Mouse (Mus musculus) CD8-positive naive resting alpha-beta T cell, adult 2 months (primary cell): ENCODE measurements at regions not wholly inside any gene's neighbourhood (a gene's known extent, or its start where the extent isn't known, plus 50 kb on each side); places are given as distances from the start of the nearest gene placed in this dataset.

Experiments
- DNase-seq, 2 experiments: peaks; one replicate each; pipeline ENCODE4 v3.0.0; 2022; ENCODE audit warnings: low read depth in 2 of 2, low spot score in 2 of 2

DNA sequence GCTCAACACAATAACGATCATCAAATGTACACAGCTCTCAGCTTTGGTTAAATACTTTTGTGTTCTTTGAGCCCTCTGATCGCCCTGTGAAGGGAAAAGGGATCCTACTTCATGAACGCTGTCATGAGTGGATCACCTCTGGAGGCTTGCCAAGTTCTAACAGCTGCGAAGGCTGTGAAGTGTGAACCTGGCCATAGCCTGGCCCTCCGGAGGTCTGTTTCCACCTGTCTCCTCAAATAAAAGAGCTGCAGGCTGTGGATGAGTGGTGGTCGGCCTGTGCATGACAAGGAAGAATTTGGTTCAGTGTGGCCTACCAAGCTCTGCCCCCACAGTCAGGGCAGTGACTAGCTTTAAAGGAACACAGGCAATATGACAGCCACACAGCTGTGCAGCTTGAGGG lies 122.0 kb downstream of the Gm12728 start:
- no peak for DNase-seq

DNA sequence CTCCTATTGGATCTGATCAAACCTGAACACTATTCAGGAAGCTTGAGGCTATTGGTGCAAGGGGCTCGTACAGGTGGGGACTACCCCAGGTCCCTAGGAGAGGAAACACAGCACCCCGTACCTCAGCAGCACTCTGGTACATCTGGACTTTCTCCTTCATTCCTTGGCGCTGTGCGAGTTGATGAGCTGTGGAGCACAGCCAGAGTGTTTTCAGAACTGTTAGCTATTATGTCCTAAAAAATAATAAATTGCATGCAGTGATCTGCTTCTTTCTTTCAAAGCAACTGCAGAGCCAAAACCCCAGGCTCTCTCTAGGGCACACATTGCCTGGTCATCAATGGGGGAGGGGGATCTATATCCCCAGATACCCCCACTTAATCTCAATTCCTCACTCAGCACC lies 122.6 kb downstream of the Gm12728 start:
- DNase-seq = no peak

DNA sequence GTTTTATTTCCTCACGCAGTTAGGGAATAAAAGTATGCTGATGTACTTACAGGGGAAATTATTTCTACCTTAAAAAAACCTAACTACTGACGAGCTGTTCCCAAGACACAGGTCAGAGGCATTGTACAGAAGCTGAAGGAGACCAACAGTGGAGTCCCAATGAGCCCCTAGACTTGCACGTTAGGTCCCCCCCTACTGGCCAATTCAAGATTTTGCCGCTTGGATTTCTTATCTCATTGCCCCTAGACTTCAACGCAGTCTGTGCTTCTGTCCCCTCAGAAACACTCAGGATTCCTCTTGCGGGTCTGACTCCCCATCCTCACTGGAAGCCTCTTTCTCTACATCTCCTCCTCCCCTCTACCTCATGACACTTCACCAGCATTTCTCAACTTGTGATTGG lies 125.3 kb downstream of the Gm12728 start:
- DNase-seq = no peak

DNA sequence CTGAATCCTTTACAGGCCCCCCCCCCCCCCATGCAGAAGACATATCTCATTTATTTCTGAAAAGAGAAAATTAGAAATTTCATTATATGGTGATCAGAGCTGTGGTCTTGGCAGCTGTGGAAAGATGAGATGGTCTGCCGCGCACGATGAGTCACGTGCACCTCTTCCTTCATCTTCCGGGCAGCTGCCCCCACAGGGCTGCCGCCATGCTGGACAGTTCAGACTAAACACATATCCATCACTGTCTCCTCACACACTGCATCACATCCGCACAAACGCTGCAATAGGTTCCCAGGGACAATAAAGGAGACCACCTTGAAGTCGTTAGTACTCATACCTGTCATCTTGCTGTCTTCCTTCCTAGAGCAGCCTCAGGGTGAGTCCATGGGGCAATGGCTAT lies 126.6 kb downstream of the Gm12728 start:
- no peak for DNase-seq

DNA sequence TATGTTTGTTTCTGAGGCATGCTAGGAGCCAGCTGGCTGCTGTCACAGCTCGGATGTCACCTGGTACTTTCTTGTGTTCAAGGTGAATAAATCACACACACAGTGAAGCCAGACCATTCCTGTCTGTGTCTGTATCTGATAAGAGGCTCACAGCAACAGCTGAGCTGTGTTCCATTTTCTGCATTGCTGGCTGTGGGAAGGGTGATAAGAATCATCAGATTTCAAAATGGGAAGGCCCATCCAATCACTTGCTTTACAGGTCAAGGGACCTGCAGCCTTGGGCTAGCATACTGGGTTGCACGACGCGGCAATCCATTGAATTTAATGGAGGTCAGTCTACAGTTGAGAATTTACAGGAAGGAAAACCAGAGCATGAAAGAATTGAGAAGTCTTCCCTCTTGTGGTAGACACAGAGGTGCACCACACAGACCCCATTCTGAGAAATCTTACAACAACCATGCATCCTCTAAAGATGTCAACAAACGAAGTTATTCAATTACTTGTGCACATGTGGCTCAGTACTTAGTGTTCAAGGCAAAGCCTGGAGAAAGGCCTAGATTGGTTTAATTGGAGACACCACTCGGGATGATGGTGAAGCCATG lies 135.2 kb downstream of the Gm12728 start:
- no peak for DNase-seq

DNA sequence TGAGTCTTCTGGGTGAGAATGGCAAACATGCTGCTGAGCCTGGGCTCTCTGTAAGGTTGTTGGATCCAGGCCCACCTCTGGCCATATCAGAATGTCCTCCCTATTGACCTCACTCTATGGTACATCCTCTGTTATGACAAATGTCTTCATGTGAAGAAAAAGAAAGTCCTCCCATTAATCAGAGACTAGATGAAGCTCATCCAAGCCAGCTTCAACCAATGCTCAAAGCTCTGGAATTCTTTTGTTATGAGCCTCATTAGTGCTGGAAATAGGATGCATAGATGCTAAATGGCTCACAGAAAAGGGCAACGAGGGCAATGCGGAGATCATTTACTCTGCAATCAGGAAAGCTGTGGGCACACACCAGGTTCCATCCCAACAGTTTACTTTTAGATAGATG lies 135.8 kb downstream of the Gm12728 start:
- no peak for DNase-seq

DNA sequence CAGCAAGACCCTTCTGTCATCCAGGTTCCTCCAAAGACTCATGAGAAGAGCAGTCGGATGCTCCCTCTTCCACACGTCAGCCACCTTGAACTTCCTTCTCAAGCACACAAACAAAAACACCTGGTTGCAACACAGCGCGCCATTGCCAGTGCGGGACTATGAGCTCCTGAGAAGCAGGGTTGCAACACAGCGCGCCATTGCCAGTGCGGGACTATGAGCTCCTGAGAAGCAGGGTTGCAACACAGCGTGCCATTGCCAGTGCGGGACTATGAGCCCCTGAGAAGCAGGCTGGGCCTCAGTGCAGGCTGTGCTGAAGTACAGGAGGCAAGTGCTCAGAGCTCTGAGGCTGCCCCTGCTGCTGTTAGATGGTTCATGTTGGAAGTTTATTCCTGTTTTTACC lies 140.0 kb downstream of the Gm12728 start:
- no peak for DNase-seq

DNA sequence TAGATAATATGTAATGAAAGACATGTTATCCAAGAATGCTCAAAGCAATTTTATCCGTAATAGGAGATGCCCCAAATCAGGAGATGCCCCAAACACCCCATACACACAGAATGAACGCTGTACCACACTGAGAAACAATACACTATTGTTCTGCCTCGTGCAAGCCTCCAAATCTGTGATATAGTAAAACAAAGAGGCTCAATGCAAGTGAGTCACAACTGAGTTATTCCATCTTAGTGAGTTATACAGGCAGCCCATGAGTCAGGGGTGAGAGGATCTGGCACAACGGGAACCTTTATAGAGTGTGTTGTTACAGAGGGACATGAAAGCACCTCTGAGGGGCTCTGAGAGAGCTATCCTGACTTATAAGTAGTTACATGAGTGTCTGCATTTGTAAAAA lies 145.3 kb downstream of the Gm12728 start:
- DNase-seq = no peak

DNA sequence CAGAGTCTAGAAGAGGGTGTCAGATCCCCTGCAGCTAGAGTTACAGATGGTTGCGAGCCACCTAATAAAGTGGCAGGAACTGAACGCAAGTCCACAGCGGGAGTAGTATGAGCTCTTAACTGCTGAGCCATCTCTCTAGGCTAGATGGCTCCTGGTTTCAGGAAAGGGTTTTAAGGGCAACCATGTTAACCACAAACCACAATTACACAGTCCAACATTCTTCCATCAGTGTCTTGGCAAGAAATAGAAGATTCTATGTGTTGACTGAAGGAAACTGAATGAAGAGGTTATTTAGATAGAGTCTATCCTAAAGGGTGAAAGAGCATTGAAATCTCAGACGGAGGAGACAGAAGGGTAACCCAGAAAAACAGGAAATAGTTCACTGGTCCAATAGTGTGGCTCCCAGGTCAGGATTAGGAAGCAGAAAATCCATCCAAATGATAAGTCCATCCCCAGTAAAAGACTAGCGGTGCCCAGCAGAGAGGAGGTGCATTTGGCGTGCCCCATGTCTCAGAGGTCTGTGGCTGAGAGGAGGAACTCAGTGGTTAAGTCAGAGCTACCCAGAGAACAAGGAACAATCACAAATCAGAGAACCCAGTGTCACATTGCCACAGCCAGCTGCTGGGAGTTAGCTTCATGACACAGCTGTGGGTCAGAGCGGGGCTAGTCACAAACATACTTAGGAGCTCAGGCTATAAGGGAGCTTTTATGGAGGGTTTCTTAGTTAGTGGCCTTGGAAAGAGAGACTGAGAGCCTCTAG lies 147.3 kb downstream of the Gm12728 start:
- no peak for DNase-seq

DNA sequence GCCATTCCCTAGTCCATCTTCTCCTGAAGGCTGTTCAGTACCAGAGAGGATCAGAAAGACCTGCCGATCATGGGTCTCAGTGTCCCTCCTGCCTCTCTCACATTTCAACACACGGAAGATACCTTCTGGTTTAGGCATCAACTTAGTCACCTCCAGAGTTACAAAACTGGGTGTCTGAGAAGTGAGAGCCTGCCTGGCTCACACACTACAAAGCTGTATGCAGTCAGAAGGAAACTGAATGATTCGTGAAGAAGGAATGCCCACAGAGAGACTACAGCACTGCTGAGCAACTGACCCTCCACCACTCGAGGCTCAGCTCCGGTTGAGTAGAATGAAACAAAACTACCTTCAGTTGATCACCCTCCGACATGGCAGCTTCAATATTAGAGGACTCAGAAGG lies 147.9 kb downstream of the Gm12728 start:
- DNase-seq = no peak

DNA sequence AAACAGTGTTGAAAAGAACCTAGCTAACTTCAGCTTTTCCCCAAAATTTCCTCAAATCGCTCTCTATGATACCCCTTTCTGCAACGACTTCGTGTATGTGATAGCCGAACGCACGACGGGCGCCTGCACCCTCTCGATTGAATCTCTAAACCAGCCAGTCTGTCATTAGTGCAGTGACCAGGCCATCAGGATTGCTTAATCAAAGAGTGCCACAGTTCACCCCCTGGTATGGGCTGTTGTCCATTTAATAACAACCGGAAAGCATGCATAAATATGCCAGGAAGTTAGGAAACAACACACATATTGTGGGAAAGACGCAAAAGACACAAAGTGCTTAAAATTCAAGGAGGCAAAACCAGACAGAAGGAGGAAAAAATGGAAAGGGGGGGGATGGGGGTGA lies 149.2 kb downstream of the Gm12728 start:
- no peak for DNase-seq

DNA sequence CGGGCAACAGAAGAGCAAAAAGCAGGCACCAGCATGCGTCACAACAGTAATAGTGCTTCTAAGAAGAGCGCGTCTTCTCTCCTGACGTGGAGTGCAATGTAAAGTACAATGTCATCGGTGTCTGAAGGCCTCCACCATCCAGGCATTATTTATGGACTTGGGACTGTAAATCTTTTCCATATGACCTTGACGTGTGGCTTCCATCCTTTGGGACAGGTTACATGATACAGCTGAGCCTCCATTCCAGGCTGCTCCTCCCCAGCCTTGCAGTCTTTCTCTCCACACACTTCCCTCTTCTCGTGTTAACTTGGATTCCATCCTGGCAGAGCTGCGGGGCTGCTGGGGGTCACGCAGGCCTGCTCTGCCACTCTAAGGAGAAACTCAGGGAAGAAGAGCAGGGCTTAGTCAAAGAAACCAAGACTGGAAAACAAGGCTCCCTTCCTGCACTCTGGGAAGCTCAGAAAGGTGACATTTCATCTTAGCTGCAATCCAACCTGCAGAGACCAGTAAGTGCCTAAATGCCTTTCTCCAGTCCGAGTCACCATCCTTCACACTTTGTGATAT lies 150.0 kb downstream of the Gm12728 start:
- no peak for DNase-seq

DNA sequence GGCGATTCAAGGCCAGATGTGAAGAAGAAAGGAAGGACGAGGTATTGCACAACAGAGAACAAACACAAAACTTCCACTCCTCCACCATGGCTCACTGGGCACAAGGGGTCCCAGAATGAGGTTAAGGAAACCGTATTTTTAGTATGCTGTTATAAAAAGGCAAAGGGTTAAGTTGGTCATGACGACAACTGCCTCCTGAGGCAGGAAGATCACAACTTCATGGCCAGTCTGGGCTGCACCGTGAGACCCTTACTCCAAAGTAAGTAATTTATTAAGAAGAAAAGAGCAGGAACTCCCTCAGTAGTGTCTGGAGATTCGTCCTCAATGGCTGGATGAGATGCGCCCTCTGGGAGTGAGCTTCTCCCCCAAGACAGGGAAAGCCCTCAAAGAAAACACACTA lies 151.2 kb downstream of the Gm12728 start:
- no peak for DNase-seq

DNA sequence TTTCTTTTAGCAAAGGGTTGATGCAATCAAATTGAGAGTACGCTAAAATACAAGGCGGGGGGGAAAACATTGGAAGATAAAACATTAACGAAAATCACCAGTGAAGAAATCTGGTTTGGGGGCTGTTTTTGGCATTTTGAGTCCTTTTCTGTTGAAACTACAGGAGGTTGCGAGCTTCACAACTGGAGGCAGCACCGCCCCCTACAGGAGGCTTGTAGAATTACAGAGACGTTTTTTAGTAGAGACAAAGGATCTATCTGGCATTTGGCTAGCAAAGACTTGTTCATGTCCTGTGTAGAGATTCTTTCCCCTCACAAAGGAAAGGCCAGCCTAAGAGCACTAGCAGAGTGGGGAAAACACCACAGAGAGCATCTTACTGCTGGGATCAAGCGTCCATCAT lies 152.1 kb downstream of the Gm12728 start:
- DNase-seq = no peak

DNA sequence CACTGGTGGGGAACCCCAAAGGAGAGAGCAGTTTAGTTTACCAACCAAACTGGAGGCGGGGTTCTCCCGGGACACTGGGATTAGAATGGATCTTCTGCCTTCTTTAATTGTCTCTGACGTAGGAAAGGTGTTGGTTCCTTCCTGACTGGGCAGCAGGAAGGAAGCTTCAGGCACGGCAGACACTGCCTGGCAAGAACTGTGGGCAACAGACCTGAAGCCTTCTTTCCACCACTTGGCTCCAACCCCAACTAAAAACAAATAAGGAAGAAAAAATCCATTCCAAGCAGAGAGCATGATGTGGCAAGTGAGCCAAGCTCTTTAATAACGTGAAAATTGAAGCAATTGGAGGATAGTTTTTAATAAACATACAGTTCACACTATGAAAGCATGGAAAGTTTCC lies 155.3 kb downstream of the Gm12728 start:
- no peak for DNase-seq

DNA sequence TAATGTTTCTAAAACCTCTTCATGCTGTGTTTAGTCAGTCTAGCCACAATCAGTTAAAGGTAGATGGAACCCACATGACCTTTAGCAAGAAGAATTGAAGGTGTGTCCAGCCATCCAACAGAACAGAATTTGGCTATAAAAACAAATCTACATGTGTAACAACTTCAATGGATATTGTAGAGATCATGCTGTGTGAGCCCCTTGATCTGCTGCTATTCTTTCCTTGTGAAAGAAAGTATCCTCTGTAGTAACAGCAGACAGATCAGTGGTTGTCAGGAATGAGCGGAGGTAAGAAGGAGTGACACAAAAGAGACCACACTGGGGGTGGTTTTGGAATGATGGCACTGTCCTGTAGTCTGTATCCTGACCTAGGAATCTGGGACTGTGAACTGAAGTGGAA lies 156.3 kb downstream of the Gm12728 start:
- no peak for DNase-seq

DNA sequence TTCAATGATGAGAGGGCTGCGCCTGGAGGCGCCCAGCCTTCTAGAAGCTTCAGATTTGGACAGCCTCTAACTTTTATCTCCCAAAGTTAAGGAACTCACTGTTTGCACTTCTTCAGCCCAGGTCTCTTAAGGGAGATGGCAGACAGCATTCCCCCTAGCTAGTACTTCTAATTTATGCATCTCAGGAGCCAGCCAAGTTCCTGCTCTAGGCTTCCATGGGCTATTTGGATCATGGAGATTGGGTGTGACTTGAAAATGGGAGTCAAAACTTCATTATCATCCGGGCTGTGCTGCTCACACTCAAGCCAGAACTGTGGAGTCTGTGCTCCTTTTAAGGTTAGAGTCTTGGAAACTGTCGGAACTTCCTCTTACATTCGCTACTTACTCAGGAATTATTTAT lies 158.7 kb downstream of the Gm12728 start:
- no peak for DNase-seq

DNA sequence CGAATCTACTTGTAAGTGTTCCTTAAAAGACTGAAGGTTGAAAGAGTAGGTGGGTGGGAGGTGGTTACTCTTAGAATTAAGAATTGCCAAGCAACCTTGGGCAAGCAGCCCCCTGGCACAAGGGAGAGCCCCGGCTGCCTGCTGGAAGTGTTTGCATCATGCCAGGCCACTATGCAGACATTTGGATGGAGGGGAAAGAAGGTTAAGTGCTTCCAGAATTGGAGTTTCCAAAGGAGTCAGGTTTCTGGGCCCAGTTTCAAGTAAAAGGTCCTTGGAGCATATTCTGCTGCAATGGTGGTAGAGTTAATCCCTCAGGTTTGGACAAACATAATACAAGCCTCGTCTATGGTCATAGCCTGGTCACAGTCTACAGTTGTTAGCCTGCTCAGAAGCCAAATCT lies 162.7 kb downstream of the Gm12728 start:
- DNase-seq = no peak

DNA sequence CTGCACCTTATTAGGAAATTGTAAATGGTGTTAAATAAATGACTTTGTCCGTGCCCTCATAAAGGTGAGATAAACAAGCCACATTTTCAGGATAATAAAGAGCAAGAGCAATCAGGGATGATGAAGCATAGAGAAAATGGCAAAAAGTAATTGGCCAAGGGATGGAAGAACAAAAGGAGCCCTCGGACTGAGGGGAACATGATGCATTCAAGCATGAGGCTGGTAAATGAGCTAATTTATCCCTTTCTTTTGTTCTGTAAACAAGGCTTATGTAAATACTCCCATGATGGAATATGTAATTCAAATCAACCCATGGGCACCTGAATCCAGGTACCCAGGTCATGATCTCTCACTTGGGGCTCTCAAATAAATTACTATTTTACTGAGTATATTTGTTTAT lies 166.8 kb downstream of the Gm12728 start:
- DNase-seq = no peak

DNA sequence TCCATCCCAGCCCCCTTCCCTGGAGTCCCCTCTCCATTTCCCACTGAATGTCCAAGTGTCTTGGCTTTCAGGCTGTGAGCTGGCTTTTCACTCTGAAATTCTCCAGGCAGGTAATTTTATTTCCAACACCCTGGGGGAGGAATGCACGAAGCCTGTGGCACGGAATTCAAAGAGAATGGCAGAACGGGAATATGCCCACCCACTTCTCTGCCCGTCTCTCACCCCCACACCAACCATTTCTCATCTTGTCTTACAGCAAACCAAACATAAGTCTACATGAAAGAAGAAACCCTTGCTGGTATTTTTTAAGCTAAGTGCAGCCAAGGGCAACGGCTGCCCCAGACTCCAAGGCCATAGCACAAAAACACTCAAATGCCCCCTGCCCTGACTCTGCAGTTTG lies 168.7 kb downstream of the Gm12728 start:
- DNase-seq = no peak

DNA sequence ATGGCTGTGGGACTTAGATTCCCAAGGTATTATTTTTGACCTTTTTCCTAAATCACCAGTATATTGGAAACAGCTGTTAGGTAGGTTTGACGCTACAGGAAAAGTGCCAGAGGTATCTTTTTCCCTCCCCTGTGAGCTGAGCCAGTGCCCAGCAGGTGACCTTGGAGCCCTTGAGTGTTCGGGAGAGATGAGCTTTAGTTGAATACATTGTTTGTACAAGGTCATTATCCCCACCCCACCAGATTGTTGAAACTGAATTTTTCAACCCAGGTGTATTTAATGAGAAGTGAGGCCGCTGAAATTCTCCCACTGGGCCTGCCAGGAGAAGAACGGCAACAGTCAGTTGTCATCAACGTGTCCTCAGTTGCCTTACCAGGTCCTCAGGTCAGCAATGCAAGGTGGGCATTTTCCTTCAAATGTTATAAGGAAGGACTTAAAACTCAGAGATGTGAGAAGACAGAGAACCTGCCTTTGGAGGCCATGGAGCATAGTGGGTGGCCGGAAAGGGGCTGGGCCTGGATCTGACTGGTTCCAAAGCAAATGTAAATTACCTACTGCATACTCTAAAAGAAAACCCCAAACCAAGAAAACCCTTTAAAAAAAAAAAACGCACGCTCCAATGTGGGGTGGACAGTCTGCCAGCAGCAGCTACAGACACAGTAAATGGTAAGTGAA lies 172.2 kb downstream of the Gm12728 start:
- DNase-seq = no peak

DNA sequence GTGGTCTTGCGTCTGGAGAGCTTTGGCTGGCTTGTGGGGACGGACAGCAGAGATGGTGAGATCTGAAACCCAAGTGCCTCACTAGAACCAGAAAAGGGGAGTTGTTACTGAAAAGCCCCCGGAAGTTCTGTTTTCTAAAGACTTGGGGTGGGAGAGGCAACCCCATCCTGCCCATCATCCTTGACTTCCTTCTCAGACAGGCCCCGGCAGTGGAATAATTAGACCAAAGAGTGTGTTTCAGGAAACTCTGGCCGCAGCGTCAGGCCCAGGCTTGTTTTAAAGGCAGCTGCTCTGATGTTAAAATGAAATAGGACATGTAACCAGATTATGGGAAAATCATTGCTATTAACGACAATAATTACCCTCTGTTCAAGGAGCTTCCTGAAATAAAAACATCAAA lies 172.9 kb downstream of the Gm12728 start:
- DNase-seq = no peak
